Mouse (Mus musculus): ENCODE measurements at regions not wholly inside any gene's neighbourhood (a gene's known extent, or its start where the extent isn't known, plus 50 kb on each side); places are given as distances from the start of the nearest gene placed in this dataset.

GRCm38 (mm10) chr19:60145242-60145641, 81.3 kb downstream of the Fam204a start:
- TF ChIP-seq POLR2A (IDR thresholded peaks at IDR 0.05; ENCODE audit: borderline replicate concordance, control insufficient read depth, low read depth, low read length): no peak
- TF ChIP-seq CTCF (IDR thresholded peaks at IDR 0.05; ENCODE audit: control insufficient read depth, insufficient read depth, low read length): no peak
